Mouse (Mus musculus) limb, embryonic 10.5 days (tissue): ENCODE data around the gene Tmem86b. TPM values are rescaled to one million over a fixed set of nuclear protein-coding genes. Genes with fewer than 3 reads are reported as not detected.
A peak's percentile ranks its signal among the peaks of the same experiment; 100 is the strongest.

Source experiments
- DNase-seq: peaks from one replicate; pipeline ENCODE4 v3.0.0-alpha.2; 2017; ENCODE audit warnings: low spot score
- H3K27ac ChIP-seq: fragments of 300-500 bp; sonication (generic); 2 replicates; pipeline ENCODE4 v1.5.1; 2016; ENCODE audit warnings: mild to moderate bottlenecking
- H3K27me3 ChIP-seq: fragments of 300-500 bp; sonication (generic); 2 replicates; pipeline ENCODE4 v1.6.1; 2016; ENCODE audit warnings: low read depth, mild to moderate bottlenecking; ENCODE audit not compliant: poor library complexity, severe bottlenecking
- H3K36me3 ChIP-seq: fragments of 300-500 bp; sonication (generic); 2 replicates; pipeline ENCODE4 v1.6.1; 2016; ENCODE audit warnings: mild to moderate bottlenecking, moderate library complexity
- H3K4me1 ChIP-seq: fragments of 300-500 bp; sonication (generic); 2 replicates; pipeline ENCODE4 v1.6.1; 2016
- H3K4me3 ChIP-seq: fragments of 300-500 bp; sonication (generic); 2 replicates; pipeline ENCODE4 v1.5.1; 2016; ENCODE audit warnings: mild to moderate bottlenecking, moderate library complexity
- H3K9me3 ChIP-seq: fragments of 300-500 bp; sonication (generic); replicated peaks from 2 replicates; pipeline ENCODE4 v1.6.1; 2016; ENCODE audit warnings: mild to moderate bottlenecking
- WGBS: fragments of 180-500 bp; shearing (Covaris S2); methylation state at CpG from one replicate; pipeline ENCODE4 v1.1.7; 2016; 5-methylcytosine and 5-hydroxymethylcytosine counted together
- polyA plus RNA-seq: library from polyadenylated mRNA; unstranded; fragments of >200 nt; fragmentation: Nextera tagmentation; extraction: Ambion mirVana; gene quantifications from 2 replicates; pipeline ENCODE4 v1.2.1, GENCODE M21; 2016

The Tmem86b gene
- 1.7 and 2.1 TPM in 2 replicates for polyA plus RNA-seq

- WGBS = 94% methylated on average over 4 of the region's 4 CpGs
- H3K36me3 ChIP-seq = peaks cover 78% of the 10 kb centered on the region
- no peak within 1 kb of the TSS for H3K27ac ChIP-seq
- DNase-seq = no peak
- H3K4me3 ChIP-seq = no peak within 1 kb of the TSS
- no peaks in the 10 kb centered on the region for H3K9me3 ChIP-seq
- no peaks in the 10 kb centered on the region for H3K4me1 ChIP-seq
- no peaks in the 10 kb centered on the region for H3K27me3 ChIP-seq
Measured at GRCm38 (mm10) chr7:4631031-4631430, at the start of gene Tmem86b. Tmem86b (minus strand) TSS chr7:4631422.

- Histone ChIP-seq H3K27me3 (no peaks in the 10 kb centered on the region), H3K9me3 (no peaks in the 10 kb centered on the region), H3K36me3 (peaks cover 85% of the 10 kb centered on the region), H3K4me3 (no peak overlapping the region), H3K4me1 (no peaks in the 10 kb centered on the region), H3K27ac (no peak overlapping the region)
- WGBS = 84% methylated on average over 7 of the region's 7 CpGs
- DNase-seq = no peak
Measured at GRCm38 (mm10) chr7:4675200-4675599, 44.0 kb upstream of the Tmem86b start.

- Histone ChIP-seq H3K27ac (no peak overlapping the region), H3K27me3 (no peaks in the 10 kb centered on the region), H3K36me3 (peaks cover 88% of the 10 kb centered on the region), H3K4me3 (no peak overlapping the region), H3K9me3 (no peaks in the 10 kb centered on the region), H3K4me1 (no peaks in the 10 kb centered on the region)
- 94% methylated on average over 12 of the region's 12 CpGs for WGBS
- no peak for DNase-seq
Measured at GRCm38 (mm10) chr7:4674114-4674731, 43.0 kb upstream of the Tmem86b start.

GRCm38 (mm10) chr7:4671956-4672355, 40.7 kb upstream of the Tmem86b start:
- WGBS = 80% methylated on average over 4 of the region's 4 CpGs
- Histone ChIP-seq H3K9me3 (no peaks in the 10 kb centered on the region), H3K27ac (0 out of 2 replicates have a peak overlapping the region, but pooled peaks have one; percentile 19), H3K36me3 (peaks cover 93% of the 10 kb centered on the region), H3K4me1 (no peaks in the 10 kb centered on the region), H3K27me3 (no peaks in the 10 kb centered on the region), H3K4me3 (no peak overlapping the region)
- DNase-seq = no peak

GRCm38 (mm10) chr7:4670655-4671255, 39.5 kb upstream of the Tmem86b start:
- no peaks in the 10 kb centered on the region for H3K9me3 ChIP-seq
- H3K27me3 ChIP-seq = no peaks in the 10 kb centered on the region
- no peaks in the 10 kb centered on the region for H3K4me1 ChIP-seq
- 90% methylated on average over 8 of the region's 8 CpGs for WGBS
- no peak overlapping the region for H3K4me3 ChIP-seq
- H3K36me3 ChIP-seq = peaks cover 94% of the 10 kb centered on the region
- no peak overlapping the region for H3K27ac ChIP-seq
- no peak for DNase-seq

- Histone ChIP-seq H3K4me1 (no peaks in the 10 kb centered on the region), H3K4me3 (no peak overlapping the region), H3K27me3 (no peaks in the 10 kb centered on the region), H3K36me3 (peaks cover 89% of the 10 kb centered on the region), H3K9me3 (no peaks in the 10 kb centered on the region), H3K27ac (no peak overlapping the region)
- DNase-seq = no peak
- WGBS = 95% methylated on average over 9 of the region's 9 CpGs
Measured at GRCm38 (mm10) chr7:4669156-4669555, 37.9 kb upstream of the Tmem86b start.

- DNase-seq = no peak
- 97% methylated on average over 8 of the region's 8 CpGs for WGBS
Measured at GRCm38 (mm10) chr7:4668506-4668905, 37.3 kb upstream of the Tmem86b start.

GRCm38 (mm10) chr7:4666871-4667270, 35.6 kb upstream of the Tmem86b start:
- Histone ChIP-seq H3K27me3 (no peaks in the 10 kb centered on the region), H3K4me3 (no peak overlapping the region), H3K9me3 (no peaks in the 10 kb centered on the region), H3K4me1 (no peaks in the 10 kb centered on the region), H3K36me3 (peaks cover 83% of the 10 kb centered on the region), H3K27ac (no peak overlapping the region)
- no peak for DNase-seq
- WGBS = 94% methylated on average over 5 of the region's 5 CpGs

More at GRCm38 (mm10) chr7:4668506-4668905, 37.3 kb upstream of the Tmem86b start:
- Histone ChIP-seq H3K36me3 (peaks cover 86% of the 10 kb centered on the region), H3K9me3 (no peaks in the 10 kb centered on the region), H3K27ac (no peak overlapping the region), H3K27me3 (no peaks in the 10 kb centered on the region), H3K4me1 (no peaks in the 10 kb centered on the region), H3K4me3 (no peak overlapping the region)

- Histone ChIP-seq H3K9me3 (no peaks in the 10 kb centered on the region), H3K36me3 (peaks cover 67% of the 10 kb centered on the region), H3K27ac (no peak overlapping the region), H3K4me1 (peaks cover 4% of the 10 kb centered on the region; the same call in 1 of the 2 replicates), H3K4me3 (no peak overlapping the region), H3K27me3 (no peaks in the 10 kb centered on the region)
- no peak for DNase-seq
- WGBS = 78% methylated on average over 2 of the region's 2 CpGs
Measured at GRCm38 (mm10) chr7:4663742-4664141, 32.5 kb upstream of the Tmem86b start.

- WGBS = 71% methylated on average over 8 of the region's 8 CpGs
Measured at GRCm38 (mm10) chr7:4663179-4663578, 32.0 kb upstream of the Tmem86b start.

GRCm38 (mm10) chr7:4659911-4660443, 28.8 kb upstream of the Tmem86b start:
- H3K9me3 ChIP-seq = no peaks in the 10 kb centered on the region
- H3K4me3 ChIP-seq = peak overlapping the region; percentile 81
- WGBS = 73% methylated on average over 3 of the region's 3 CpGs
- peak overlapping the region; percentile 94 for H3K27ac ChIP-seq
- no peak for DNase-seq
- peaks cover 28% of the 10 kb centered on the region for H3K4me1 ChIP-seq
- H3K27me3 ChIP-seq = no peaks in the 10 kb centered on the region
- H3K36me3 ChIP-seq = peaks cover 44% of the 10 kb centered on the region

More at GRCm38 (mm10) chr7:4663179-4663578, 32.0 kb upstream of the Tmem86b start:
- peaks cover 61% of the 10 kb centered on the region for H3K36me3 ChIP-seq
- H3K27me3 ChIP-seq = no peaks in the 10 kb centered on the region
- H3K27ac ChIP-seq = no peak overlapping the region
- H3K4me3 ChIP-seq = no peak overlapping the region
- H3K9me3 ChIP-seq = no peaks in the 10 kb centered on the region
- peaks cover 5% of the 10 kb centered on the region; the same call in 1 of the 2 replicates for H3K4me1 ChIP-seq
- no peak for DNase-seq

- DNase-seq = peak; percentile 94
- Histone ChIP-seq H3K9me3 (no peaks in the 10 kb centered on the region), H3K36me3 (peaks cover 36% of the 10 kb centered on the region), H3K27me3 (no peaks in the 10 kb centered on the region), H3K4me3 (peak within 1 kb of the TSS; percentile 81), H3K27ac (peak within 1 kb of the TSS; percentile 94), H3K4me1 (peaks cover 35% of the 10 kb centered on the region)
- WGBS = under 1% methylated on average over 54 of the region's 54 CpGs
Measured at GRCm38 (mm10) chr7:4658912-4659551, 27.8 kb upstream of the Tmem86b start, which contains the start of gene Ppp6r1. Ppp6r1 (minus strand) TSS chr7:4659019.
